Mouse (Mus musculus): ENCODE measurements around the gene Taf1.

GRCm38 (mm10) chrX:101620317-101620716 lies 87.8 kb downstream of the Taf1 start:
- TF ChIP-seq ZNF384 (IDR thresholded peaks at IDR 0.05; ENCODE audit: low read depth, low read length): no peak
- no peak for TF ChIP-seq CHD2 (IDR thresholded peaks at IDR 0.05; ENCODE audit: low read depth, low read length)

Data from ES-E14 (cell line).